Mouse (Mus musculus) hindbrain, embryonic 10.5 days (tissue): ENCODE results near the gene Dock9. TPM values are rescaled to one million over a fixed set of nuclear protein-coding genes. Genes with fewer than 3 reads are reported as not detected.

Source experiments
- DNase-seq: peaks from one replicate; pipeline ENCODE4 v3.0.0-alpha.2; 2017; ENCODE audit warnings: low spot score
- H3K27ac ChIP-seq: fragments of 300-500 bp; sonication (generic); 2 replicates; pipeline ENCODE4 v1.5.1; 2016; ENCODE audit warnings: mild to moderate bottlenecking, moderate library complexity
- H3K27me3 ChIP-seq: fragments of 300-500 bp; sonication (generic); 2 replicates; pipeline ENCODE4 v1.6.1; 2016; ENCODE audit warnings: mild to moderate bottlenecking; ENCODE audit not compliant: poor library complexity, insufficient read depth, severe bottlenecking
- H3K36me3 ChIP-seq: fragments of 300-500 bp; sonication (generic); 2 replicates; pipeline ENCODE4 v1.6.1; 2016; ENCODE audit warnings: mild to moderate bottlenecking, moderate library complexity
- H3K4me1 ChIP-seq: fragments of 300-500 bp; sonication (generic); replicated peaks from 2 replicates; pipeline ENCODE4 v1.6.1; 2016; ENCODE audit warnings: mild to moderate bottlenecking
- H3K4me3 ChIP-seq: fragments of 300-500 bp; sonication (generic); 2 replicates; pipeline ENCODE4 v1.5.1; 2016; ENCODE audit warnings: mild to moderate bottlenecking, moderate library complexity
- H3K9me3 ChIP-seq: fragments of 300-500 bp; sonication (generic); 2 replicates; pipeline ENCODE4 v1.6.1; 2016; ENCODE audit warnings: mild to moderate bottlenecking, moderate library complexity
- WGBS: fragments of 180-500 bp; shearing (Covaris S2); methylation state at CpG from one replicate; pipeline ENCODE4 v1.1.7; 2016; 5-methylcytosine and 5-hydroxymethylcytosine counted together
- polyA plus RNA-seq: library from polyadenylated mRNA; unstranded; fragments of >200 nt; fragmentation: Nextera tagmentation; extraction: Ambion mirVana; gene quantifications from 2 replicates; pipeline ENCODE4 v1.2.1, GENCODE M21; 2016

Gene Dock9
- polyA plus RNA-seq, 1 experiment from 2014 or later, result 3.3 TPM

GRCm38 (mm10) chr14:121516881-121517280, 280.8 kb downstream of the Dock9 start:
- Histone ChIP-seq H3K27me3 (no peaks in the 10 kb centered on the region), H3K4me3 (no peak overlapping the region), H3K9me3 (no peaks in the 10 kb centered on the region), H3K27ac (no peak overlapping the region), H3K4me1 (no peaks in the 10 kb centered on the region), H3K36me3 (no peaks in the 10 kb centered on the region)
- WGBS, result 86% methylated on average over 5 of the region's 5 CpGs
- DNase-seq, result no peak

DNA sequence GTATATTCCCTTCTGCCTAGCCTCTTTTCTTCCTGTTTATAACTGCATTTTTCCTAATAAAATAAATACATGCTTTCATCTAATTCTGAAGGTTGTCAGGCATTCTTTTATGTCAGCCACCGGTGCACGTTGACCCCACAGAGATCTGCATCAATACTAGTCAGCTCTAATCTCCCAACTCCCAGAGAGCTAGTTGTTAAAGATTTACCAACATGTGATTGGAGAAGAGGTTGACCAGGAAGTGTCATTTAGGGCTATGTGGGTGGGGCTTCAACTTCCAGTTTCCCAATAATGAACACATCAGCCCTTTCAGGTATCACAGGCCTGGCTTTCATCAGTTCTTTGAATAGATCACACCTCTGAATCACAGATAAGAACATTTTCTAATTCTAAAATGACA, 288.7 kb downstream of the Dock9 start:
- Histone ChIP-seq H3K27ac (no peak overlapping the region), H3K4me1 (peaks cover 18% of the 10 kb centered on the region), H3K4me3 (no peak overlapping the region), H3K27me3 (peaks cover 37% of the 10 kb centered on the region), H3K9me3 (no peaks in the 10 kb centered on the region; the same call in 1 of the 2 replicates), H3K36me3 (no peaks in the 10 kb centered on the region)
- WGBS, result 83% methylated on average over 2 of the region's 2 CpGs
- DNase-seq, result no peak

DNA sequence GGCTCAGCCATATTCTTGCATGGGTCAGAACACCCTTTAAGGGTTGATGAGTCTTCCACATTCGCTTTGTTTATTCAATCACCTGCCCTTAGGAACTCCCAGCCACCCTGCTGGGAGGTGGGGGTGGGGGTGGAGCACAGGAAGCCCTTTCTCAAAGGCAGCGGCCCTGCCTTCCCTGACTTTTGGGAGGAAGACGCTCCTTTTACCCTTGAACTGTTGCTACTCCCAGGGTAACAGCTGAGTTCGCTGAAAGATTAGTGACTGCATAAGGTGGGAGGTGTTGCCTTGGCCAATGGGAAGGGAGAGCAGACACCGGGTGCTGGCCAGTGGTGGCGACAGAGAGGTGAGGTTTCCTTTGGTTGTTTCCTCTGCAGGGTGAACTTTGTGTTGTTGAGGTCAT, 291.3 kb downstream of the Dock9 start:
- 15% methylated on average over 6 of the region's 6 CpGs for WGBS
- Histone ChIP-seq H3K36me3 (no peaks in the 10 kb centered on the region), H3K27me3 (peaks cover 41% of the 10 kb centered on the region)

GRCm38 (mm10) chr14:121505485-121505860, 292.2 kb downstream of the Dock9 start:
- Histone ChIP-seq H3K36me3 (no peaks in the 10 kb centered on the region), H3K4me3 (peak overlapping the region; percentile 44), H3K27ac (peak overlapping the region; percentile 16; the same call in 1 of the 2 replicates), H3K9me3 (no peaks in the 10 kb centered on the region), H3K27me3 (peaks cover 41% of the 10 kb centered on the region), H3K4me1 (peaks cover 18% of the 10 kb centered on the region)
- DNase-seq, result no peak
- 23% methylated on average over 9 of the region's 9 CpGs for WGBS

More for the DNA sequence above, 291.3 kb downstream of the Dock9 start:
- H3K9me3 ChIP-seq, result no peaks in the 10 kb centered on the region; the same call in 1 of the 2 replicates
- peaks cover 18% of the 10 kb centered on the region for H3K4me1 ChIP-seq
- DNase-seq, result no peak
- H3K27ac ChIP-seq, result no peak overlapping the region
- H3K4me3 ChIP-seq, result no peak overlapping the region

GRCm38 (mm10) chr14:121504781-121505484, 292.7 kb downstream of the Dock9 start, which contains the start of gene Slc15a1:
Gene Slc15a1 (minus strand): TSS chr14:121505252.
- H3K4me3 ChIP-seq, result peak within 1 kb of the TSS; percentile 44
- H3K4me1 ChIP-seq, result peaks cover 18% of the 10 kb centered on the region
- peak; percentile 18 for DNase-seq
- peaks cover 41% of the 10 kb centered on the region for H3K27me3 ChIP-seq
- H3K9me3 ChIP-seq, result no peaks in the 10 kb centered on the region
- H3K27ac ChIP-seq, result peak within 1 kb of the TSS; percentile 16; the same call in 1 of the 2 replicates
- WGBS, result 7% methylated on average over 33 of the region's 33 CpGs
- no peaks in the 10 kb centered on the region for H3K36me3 ChIP-seq

DNA sequence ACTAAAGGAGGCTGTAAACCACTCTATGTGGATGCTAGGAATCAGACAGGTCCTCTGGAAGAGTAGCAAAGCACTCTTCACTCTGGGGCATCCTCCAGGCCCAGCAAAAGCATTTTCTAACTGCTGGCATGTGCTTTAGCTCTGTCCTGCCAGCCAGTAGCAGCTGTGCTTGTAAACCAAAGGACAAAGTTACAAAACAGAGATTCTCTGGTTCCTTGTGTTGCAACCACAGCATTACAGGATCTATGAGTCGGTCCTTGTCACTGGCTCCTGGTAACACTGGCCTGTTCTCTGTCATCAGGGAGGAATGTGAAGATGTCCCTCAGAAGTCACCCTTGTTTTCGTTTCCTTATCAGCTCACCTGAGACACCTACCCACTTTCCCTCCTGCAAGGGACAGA, 297.1 kb downstream of the Dock9 start:
- no peak overlapping the region for H3K27ac ChIP-seq
- no peaks in the 10 kb centered on the region for H3K9me3 ChIP-seq
- peaks cover 21% of the 10 kb centered on the region for H3K27me3 ChIP-seq
- peaks cover 13% of the 10 kb centered on the region for H3K4me1 ChIP-seq
- H3K36me3 ChIP-seq, result no peaks in the 10 kb centered on the region
- WGBS, result 80% methylated on average over 2 of the region's 2 CpGs
- no peak overlapping the region for H3K4me3 ChIP-seq
- DNase-seq, result no peak

DNA sequence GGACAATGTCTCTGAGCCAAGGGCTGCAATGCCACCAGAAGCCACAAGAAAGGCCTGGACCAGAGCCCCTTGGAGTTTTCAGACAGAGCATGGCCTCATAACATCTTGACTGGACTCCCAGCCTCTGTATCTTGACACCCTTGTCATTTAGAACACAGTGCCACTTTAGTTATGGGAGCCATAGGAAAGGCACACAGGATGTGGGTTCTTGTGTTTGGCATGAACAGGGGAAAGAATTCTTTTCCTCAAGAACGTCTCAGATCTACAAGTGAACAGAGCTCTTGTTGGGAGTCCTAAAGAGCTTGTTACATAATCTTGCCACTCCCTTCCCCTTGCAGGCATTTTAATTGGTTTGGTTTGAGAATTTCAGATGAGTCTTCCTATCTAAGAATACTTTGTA, 297.9 kb downstream of the Dock9 start:
- Histone ChIP-seq H3K9me3 (no peaks in the 10 kb centered on the region), H3K36me3 (no peaks in the 10 kb centered on the region), H3K27ac (no peak overlapping the region), H3K4me1 (peaks cover 5% of the 10 kb centered on the region), H3K4me3 (no peak overlapping the region), H3K27me3 (peaks cover 13% of the 10 kb centered on the region)
- WGBS, result 87% methylated on average over 1 of the region's 1 CpGs
- DNase-seq, result no peak

DNA sequence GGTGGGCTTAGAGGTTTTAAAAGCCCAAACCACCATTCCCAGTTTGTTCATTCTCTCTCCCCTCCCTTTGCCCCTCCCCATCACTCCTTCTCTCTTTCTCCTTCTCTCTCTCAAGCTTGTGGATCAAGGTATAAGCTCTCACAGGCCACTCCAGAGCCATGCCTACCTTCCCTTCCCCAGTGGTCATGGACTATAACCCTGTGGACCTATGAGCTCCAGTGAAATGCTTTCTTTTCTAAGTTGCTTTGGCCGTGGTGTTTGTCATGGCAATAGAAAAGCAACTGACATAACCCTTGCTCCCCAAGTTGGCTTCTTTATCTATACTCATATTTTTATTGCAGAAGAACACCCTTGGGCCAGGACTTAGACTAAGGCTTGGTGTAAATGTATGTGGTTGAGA, 299.8 kb downstream of the Dock9 start:
- no peak overlapping the region for H3K27ac ChIP-seq
- H3K36me3 ChIP-seq, result no peaks in the 10 kb centered on the region
- no peak for DNase-seq

GRCm38 (mm10) chr14:121495741-121496140, 301.9 kb downstream of the Dock9 start:
- no peak for DNase-seq
- H3K4me1 ChIP-seq, result peaks cover 17% of the 10 kb centered on the region
- no peak overlapping the region for H3K27ac ChIP-seq
- H3K36me3 ChIP-seq, result no peaks in the 10 kb centered on the region
- no peaks in the 10 kb centered on the region for H3K9me3 ChIP-seq
- H3K4me3 ChIP-seq, result no peak overlapping the region
- WGBS, result 81% methylated on average over 4 of the region's 4 CpGs
- no peaks in the 10 kb centered on the region for H3K27me3 ChIP-seq

More for the DNA sequence above, 299.8 kb downstream of the Dock9 start:
- H3K9me3 ChIP-seq, result no peaks in the 10 kb centered on the region
- 93% methylated on average over 1 of the region's 1 CpGs for WGBS
- H3K4me3 ChIP-seq, result no peak overlapping the region
- H3K27me3 ChIP-seq, result no peaks in the 10 kb centered on the region
- H3K4me1 ChIP-seq, result peaks cover 4% of the 10 kb centered on the region

DNA sequence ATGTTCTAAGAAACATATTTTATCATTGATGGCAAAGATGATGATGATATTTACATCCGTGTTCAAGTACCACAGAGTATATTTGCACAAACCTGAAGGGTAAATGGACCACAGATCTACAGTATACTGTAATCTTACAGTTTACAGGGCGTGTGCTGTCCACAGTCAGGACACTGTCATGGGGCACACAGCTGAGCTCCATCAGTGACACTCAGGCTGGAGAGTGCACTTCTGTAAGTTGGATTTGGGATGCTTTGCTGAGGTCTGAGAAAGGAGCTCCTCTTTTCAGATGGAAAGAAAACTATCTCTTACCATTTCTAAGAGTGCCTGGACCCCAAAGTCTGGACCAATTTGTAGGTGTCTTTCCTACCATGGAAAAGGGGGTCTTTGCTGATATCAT, 302.5 kb downstream of the Dock9 start:
- no peak overlapping the region for H3K4me3 ChIP-seq
- H3K9me3 ChIP-seq, result no peaks in the 10 kb centered on the region
- no peak for DNase-seq
- no peak overlapping the region for H3K27ac ChIP-seq
- H3K27me3 ChIP-seq, result no peaks in the 10 kb centered on the region
- no peaks in the 10 kb centered on the region for H3K36me3 ChIP-seq
- H3K4me1 ChIP-seq, result peaks cover 17% of the 10 kb centered on the region
- 91% methylated on average over 2 of the region's 2 CpGs for WGBS

GRCm38 (mm10) chr14:121494238-121494637, 303.4 kb downstream of the Dock9 start:
- no peak for DNase-seq
- H3K4me3 ChIP-seq, result no peak overlapping the region
- WGBS, result 60% methylated on average over 2 of the region's 2 CpGs

DNA sequence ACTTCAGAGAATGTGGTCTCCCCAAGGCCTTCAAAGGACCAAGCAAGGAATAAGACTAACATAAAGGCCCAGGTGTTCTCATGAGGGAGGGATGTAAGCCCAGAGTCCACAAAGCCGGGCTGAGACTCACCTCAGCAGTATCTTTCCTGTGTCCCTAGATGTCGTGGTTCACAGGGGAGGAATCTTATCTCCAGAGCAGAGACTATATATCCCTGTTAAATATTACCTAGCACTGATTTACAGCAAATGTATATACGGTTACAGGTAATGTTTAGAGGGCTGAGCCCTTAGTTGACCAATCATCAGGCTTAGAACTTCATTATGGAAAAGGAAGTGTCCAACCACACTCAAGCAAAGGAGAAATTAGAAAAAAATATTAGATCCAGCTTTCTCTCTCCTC, 303.9 kb downstream of the Dock9 start:
- DNase-seq, result no peak
- Histone ChIP-seq H3K36me3 (no peaks in the 10 kb centered on the region), H3K27me3 (no peaks in the 10 kb centered on the region), H3K4me3 (no peak overlapping the region), H3K27ac (no peak overlapping the region), H3K9me3 (no peaks in the 10 kb centered on the region), H3K4me1 (peaks cover 17% of the 10 kb centered on the region)
- 82% methylated on average over 3 of the region's 3 CpGs for WGBS

More at GRCm38 (mm10) chr14:121494238-121494637, 303.4 kb downstream of the Dock9 start:
- Histone ChIP-seq H3K27ac (no peak overlapping the region), H3K4me1 (peaks cover 17% of the 10 kb centered on the region), H3K9me3 (no peaks in the 10 kb centered on the region), H3K36me3 (no peaks in the 10 kb centered on the region), H3K27me3 (no peaks in the 10 kb centered on the region)

- no peak overlapping the region; the same call in 1 of the 2 replicates for H3K27ac ChIP-seq
- H3K36me3 ChIP-seq, result no peaks in the 10 kb centered on the region
- H3K4me3 ChIP-seq, result no peak overlapping the region
- H3K27me3 ChIP-seq, result no peaks in the 10 kb centered on the region
- peaks cover 17% of the 10 kb centered on the region for H3K4me1 ChIP-seq
- DNase-seq, result no peak
- 71% methylated on average over 8 of the region's 8 CpGs for WGBS
- H3K9me3 ChIP-seq, result no peaks in the 10 kb centered on the region
These were observed 305.3 kb downstream of the Dock9 start for GRCm38 (mm10) chr14:121492328-121492727.
